In the genomic region with DNA sequence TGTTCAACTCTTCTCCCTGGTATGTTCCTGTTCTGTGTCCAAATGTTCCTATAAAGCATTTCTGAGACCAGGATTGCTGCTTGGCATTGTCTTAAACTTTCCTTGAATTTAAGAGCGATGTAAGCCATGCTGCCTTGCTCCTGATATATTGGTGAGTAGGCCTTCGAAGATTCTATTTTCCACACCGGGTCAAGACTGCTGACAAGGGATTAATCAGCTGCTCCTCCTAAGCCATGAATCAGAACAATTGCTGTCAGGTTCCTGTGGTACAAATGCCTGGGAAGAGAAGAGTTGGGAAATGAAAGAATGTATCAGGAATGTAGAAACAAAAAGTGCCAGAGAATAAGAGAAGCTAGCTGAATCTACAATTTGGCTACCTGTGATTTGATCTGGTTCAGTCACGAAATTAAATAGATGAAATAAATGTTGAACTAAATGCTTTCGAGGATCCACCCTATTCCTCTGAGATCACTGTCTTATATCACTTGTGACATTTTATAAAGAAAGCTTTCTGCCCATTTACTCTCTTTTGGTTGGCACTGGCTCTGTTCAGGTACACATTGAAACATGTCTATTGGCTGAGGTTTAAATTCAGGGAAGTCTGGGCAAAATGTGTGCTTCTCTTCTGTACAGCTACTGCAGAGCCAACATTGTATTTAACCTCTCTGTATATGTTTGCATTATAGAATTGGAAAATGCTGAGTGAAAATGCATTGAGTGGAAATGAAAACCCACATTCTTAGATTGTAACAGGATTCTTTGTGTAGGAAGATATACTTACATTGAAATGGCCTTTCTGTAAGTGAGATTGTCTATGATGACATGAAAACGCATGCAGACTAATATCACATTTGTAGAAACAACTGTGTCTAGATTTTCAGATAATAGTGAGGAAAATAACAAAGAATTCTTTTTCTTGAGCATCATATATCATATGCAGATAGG, we compare ENCODE assay signal across 16 mouse cellular contexts.
DNase-seq lines count a peak whose midpoint lies in the region; ATAC-seq lines count a peak whose summit lies in the region.
"Had no signal": no experiment of that assay in that cellular context is flagged by ENCODE, and none has a peak within 500 bp of the region (broad histone marks: within the 10 kb centered on the region; RNA-seq: fewer than 3 reads in every experiment).

No protein-coding gene starts in this region.

- peaks cover 27% of the 10 kb centered on the region for H3K4me1 ChIP-seq in hindbrain, embryonic 13.5 days (replicated peaks)
- H3K4me1 ChIP-seq in hindbrain, embryonic 11.5 days (replicated peaks; ENCODE audit: control insufficient read depth, insufficient read depth, low read length) = peaks cover 2% of the 10 kb centered on the region; the same call in 1 of the 2 replicates
- H3K4me1 ChIP-seq in hindbrain, embryonic 16.5 days (ENCODE audit: control insufficient read depth, insufficient read depth, low read depth, low read length) = no peaks in the 10 kb centered on the region
- peaks cover 42% of the 10 kb centered on the region for H3K4me1 ChIP-seq in midbrain, embryonic 13.5 days (replicated peaks)
- peaks cover 5% of the 10 kb centered on the region for H3K4me1 ChIP-seq in neural tube, embryonic 15.5 days
- H3K4me1 ChIP-seq in intestine, embryonic 15.5 days (replicated peaks) = no peaks in the 10 kb centered on the region
- H3K4me1 ChIP-seq: liver, embryonic 13.5 days had no signal

- no peak overlapping the region for H3K4me3 ChIP-seq in hindbrain, embryonic 13.5 days
- no peak overlapping the region for H3K4me3 ChIP-seq in hindbrain, embryonic 11.5 days (ENCODE audit: low read depth, low read length)
- H3K4me3 ChIP-seq in hindbrain, embryonic 16.5 days (ENCODE audit: low read length) = no peak overlapping the region
- H3K4me3 ChIP-seq in midbrain, embryonic 13.5 days (replicated peaks) = no peak overlapping the region
- no peak overlapping the region for H3K4me3 ChIP-seq in neural tube, embryonic 15.5 days (replicated peaks)
- H3K4me3 ChIP-seq in intestine, embryonic 15.5 days (replicated peaks) = no peak overlapping the region
- H3K4me3 ChIP-seq: liver, embryonic 13.5 days had no signal

- H3K36me3 ChIP-seq in hindbrain, embryonic 13.5 days = no peaks in the 10 kb centered on the region
- no peaks in the 10 kb centered on the region for H3K36me3 ChIP-seq in hindbrain, embryonic 11.5 days (ENCODE audit: control insufficient read depth, insufficient read depth, low read length)
- H3K36me3 ChIP-seq in hindbrain, embryonic 16.5 days (ENCODE audit: control insufficient read depth, insufficient read depth, low read length) = no peaks in the 10 kb centered on the region
- no peaks in the 10 kb centered on the region for H3K36me3 ChIP-seq in midbrain, embryonic 13.5 days
- no peaks in the 10 kb centered on the region for H3K36me3 ChIP-seq in neural tube, embryonic 15.5 days
- H3K36me3 ChIP-seq in intestine, embryonic 15.5 days = no peaks in the 10 kb centered on the region
- H3K36me3 ChIP-seq: liver, embryonic 13.5 days had no signal

- H3K27me3 ChIP-seq in hindbrain, embryonic 13.5 days = no peaks in the 10 kb centered on the region
- no peaks in the 10 kb centered on the region for H3K27me3 ChIP-seq in hindbrain, embryonic 11.5 days (ENCODE audit: control insufficient read depth, insufficient read depth, low read length)
- H3K27me3 ChIP-seq in hindbrain, embryonic 16.5 days (replicated peaks; ENCODE audit: control insufficient read depth, insufficient read depth, low read length) = no peaks in the 10 kb centered on the region
- no peaks in the 10 kb centered on the region for H3K27me3 ChIP-seq in midbrain, embryonic 13.5 days
- no peaks in the 10 kb centered on the region for H3K27me3 ChIP-seq in neural tube, embryonic 15.5 days (replicated peaks)
- no peaks in the 10 kb centered on the region for H3K27me3 ChIP-seq in intestine, embryonic 15.5 days (replicated peaks)
- H3K27me3 ChIP-seq: liver, embryonic 13.5 days had no signal

- H3K9me3 ChIP-seq in hindbrain, embryonic 13.5 days = no peaks in the 10 kb centered on the region
- no peaks in the 10 kb centered on the region for H3K9me3 ChIP-seq in hindbrain, embryonic 11.5 days (ENCODE audit: control insufficient read depth, low read length)
- no peaks in the 10 kb centered on the region for H3K9me3 ChIP-seq in hindbrain, embryonic 16.5 days (ENCODE audit: control insufficient read depth, low read length)
- no peaks in the 10 kb centered on the region for H3K9me3 ChIP-seq in midbrain, embryonic 13.5 days
- no peaks in the 10 kb centered on the region for H3K9me3 ChIP-seq in neural tube, embryonic 15.5 days (replicated peaks)
- no peaks in the 10 kb centered on the region for H3K9me3 ChIP-seq in intestine, embryonic 15.5 days
- H3K9me3 ChIP-seq: liver, embryonic 13.5 days had no signal

- no peak overlapping the region for H3K4me2 ChIP-seq in hindbrain, embryonic 13.5 days
- H3K4me2 ChIP-seq in hindbrain, embryonic 11.5 days (replicated peaks; ENCODE audit: low read depth, low read length) = no peak overlapping the region
- H3K4me2 ChIP-seq in hindbrain, embryonic 16.5 days (ENCODE audit: low read length) = peak overlapping the region; percentile 19; the same call in 1 of the 2 replicates
- H3K4me2 ChIP-seq in midbrain, embryonic 13.5 days (replicated peaks) = no peak overlapping the region
- H3K4me2 ChIP-seq in neural tube, embryonic 15.5 days = peak overlapping the region; percentile 20; the same call in 1 of the 2 replicates
- H3K4me2 ChIP-seq in intestine, embryonic 15.5 days (replicated peaks) = no peak overlapping the region
- H3K4me2 ChIP-seq: liver, embryonic 13.5 days had no signal

- 0 out of 2 replicates have a peak, but pooled peaks have one; percentile 29 for ATAC-seq in hindbrain, embryonic 13.5 days (ENCODE audit: low FRiP score)
- no peak for ATAC-seq in hindbrain, embryonic 11.5 days (ENCODE audit: low FRiP score)
- ATAC-seq in hindbrain, embryonic 16.5 days = peak; percentile 61; the same call in 1 of the 2 replicates
- no peak for ATAC-seq in midbrain, embryonic 13.5 days
- ATAC-seq in neural tube, embryonic 15.5 days (ENCODE audit: low FRiP score) = peak; percentile 55
- ATAC-seq in intestine, embryonic 15.5 days = no peak

- WGBS in hindbrain, embryonic 13.5 days = 55% methylated on average over 6 of the region's 6 CpGs
- 70% methylated on average over 6 of the region's 6 CpGs for WGBS in hindbrain, embryonic 11.5 days
- WGBS in hindbrain, embryonic 16.5 days = 53% methylated on average over 6 of the region's 6 CpGs
- 37% methylated on average over 6 of the region's 6 CpGs for WGBS in midbrain, embryonic 13.5 days
- WGBS in neural tube, embryonic 15.5 days = 38% methylated on average over 6 of the region's 6 CpGs
- 68% methylated on average over 6 of the region's 6 CpGs for WGBS in intestine, embryonic 15.5 days

- peak overlapping the region; percentile 88 for H3K27ac ChIP-seq in hindbrain, embryonic 13.5 days
- no peak overlapping the region for H3K27ac ChIP-seq in hindbrain, embryonic 11.5 days (ENCODE audit: low read depth, low read length)
- peak overlapping the region; percentile 77 for H3K27ac ChIP-seq in hindbrain, embryonic 16.5 days (ENCODE audit: low read depth, low read length)
- peak overlapping the region; percentile 85 for H3K27ac ChIP-seq in midbrain, embryonic 13.5 days
- peak overlapping the region; percentile 80 for H3K27ac ChIP-seq in neural tube, embryonic 15.5 days (replicated peaks)
- no peak overlapping the region for H3K27ac ChIP-seq in intestine, embryonic 15.5 days
- H3K27ac ChIP-seq: liver, embryonic 13.5 days had no signal

- peak overlapping the region; percentile 6; the same call in 1 of the 2 replicates for H3K9ac ChIP-seq in hindbrain, embryonic 13.5 days
- H3K9ac ChIP-seq in hindbrain, embryonic 11.5 days (ENCODE audit: low read depth, low read length) = no peak overlapping the region
- H3K9ac ChIP-seq in hindbrain, embryonic 16.5 days (ENCODE audit: low read depth, low read length) = no peak overlapping the region
- peak overlapping the region; percentile 34 for H3K9ac ChIP-seq in midbrain, embryonic 13.5 days (replicated peaks)
- peak overlapping the region; percentile 23; the same call in 1 of the 2 replicates for H3K9ac ChIP-seq in neural tube, embryonic 15.5 days (replicated peaks)
- no peak overlapping the region for H3K9ac ChIP-seq in intestine, embryonic 15.5 days
- H3K9ac ChIP-seq: liver, embryonic 13.5 days had no signal

- no peak for DNase-seq in hindbrain, embryonic 11.5 days (ENCODE audit: low spot score)
- no peak for DNase-seq in heart, adult 11 months
- no peak for DNase-seq in lung, postnatal 14 days
- DNase-seq: adrenal gland, postnatal 36 days; cerebellum, adult 8-10 months; heart, postnatal 4 days; kidney, adult 18-20 months; kidney, postnatal 14 days; liver, embryonic 13.5 days; spleen, adult 18-20 months; thymus, adult 18-20 months had no signal

Comparison
In these comparisons a context has a peak if more than half of its experiments do, and no peak if none do; other contexts are left out.
1. ATAC-seq: peak in hindbrain, embryonic 13.5 days (single experiment), hindbrain, embryonic 16.5 days (single experiment) and neural tube, embryonic 15.5 days (single experiment); none in hindbrain, embryonic 11.5 days (single experiment), midbrain, embryonic 13.5 days (single experiment) and intestine, embryonic 15.5 days (single experiment).
2. H3K27ac ChIP-seq: peak in hindbrain, embryonic 13.5 days (single experiment), hindbrain, embryonic 16.5 days (single experiment), midbrain, embryonic 13.5 days (single experiment) and neural tube, embryonic 15.5 days (single experiment); none in hindbrain, embryonic 11.5 days (single experiment) and intestine, embryonic 15.5 days (single experiment).
3. H3K4me2 ChIP-seq: peak in hindbrain, embryonic 16.5 days (single experiment) and neural tube, embryonic 15.5 days (single experiment); none in hindbrain, embryonic 13.5 days (single experiment), hindbrain, embryonic 11.5 days (single experiment), midbrain, embryonic 13.5 days (single experiment) and intestine, embryonic 15.5 days (single experiment).
4. H3K9ac ChIP-seq: peak in hindbrain, embryonic 13.5 days (single experiment), midbrain, embryonic 13.5 days (single experiment) and neural tube, embryonic 15.5 days (single experiment); none in hindbrain, embryonic 11.5 days (single experiment), hindbrain, embryonic 16.5 days (single experiment) and intestine, embryonic 15.5 days (single experiment).